Mouse (Mus musculus) megakaryocyte progenitor cell, adult 5-6 weeks (primary cell): ENCODE measurements at regions not wholly inside any gene's neighbourhood (a gene's known extent, or its start where the extent isn't known, plus 50 kb on each side); places are given as distances from the start of the nearest gene placed in this dataset.

Experiments used
- ATAC-seq: replicated peaks from 2 replicates; pipeline ENCODE4 v1.8.0; 2016; ENCODE audit warnings: mild to moderate bottlenecking, moderate TSS enrichment, inconsistent platforms; ENCODE audit not compliant: poor library complexity

DNA sequence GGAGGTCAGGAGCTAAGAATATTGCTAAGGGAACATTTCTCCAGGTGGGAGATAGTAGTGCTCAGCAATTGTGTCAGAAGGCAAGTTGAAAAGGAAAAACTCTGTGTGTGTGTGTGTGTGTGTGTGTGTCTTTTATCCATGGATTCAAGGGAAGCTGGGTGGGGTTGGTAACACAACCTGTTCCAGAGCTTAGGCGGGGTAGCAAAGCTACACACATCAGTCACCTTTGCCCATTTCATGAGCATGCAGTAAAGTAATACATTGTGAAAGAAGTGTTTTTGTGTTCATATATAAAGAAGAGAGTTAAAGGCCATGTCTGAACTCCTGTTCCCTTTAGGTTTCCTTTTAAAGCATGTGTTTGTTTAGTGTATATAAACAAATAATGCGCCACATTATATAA, 128.2 kb downstream of the Ddx11 start:
- no peak for ATAC-seq

DNA sequence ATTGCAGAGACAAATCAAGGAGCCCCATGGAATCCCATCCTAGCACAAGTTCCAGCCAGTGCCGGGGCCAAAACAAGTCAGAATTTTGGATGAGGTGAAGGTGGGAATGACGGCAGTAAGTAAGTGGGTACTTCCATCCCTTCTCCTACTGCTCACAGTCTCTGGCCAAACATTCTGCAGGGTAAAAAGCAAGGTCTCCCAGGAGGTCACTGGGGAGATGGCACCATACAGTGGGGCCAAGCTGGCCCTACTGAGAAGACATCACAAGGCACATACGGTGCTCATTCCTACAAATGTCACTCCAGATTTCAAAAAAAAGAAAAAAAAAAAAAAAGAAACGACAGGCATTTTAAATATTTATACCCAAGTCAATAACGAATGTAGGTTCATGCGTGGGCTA, 129.6 kb downstream of the Ddx11 start:
- no peak for ATAC-seq

DNA sequence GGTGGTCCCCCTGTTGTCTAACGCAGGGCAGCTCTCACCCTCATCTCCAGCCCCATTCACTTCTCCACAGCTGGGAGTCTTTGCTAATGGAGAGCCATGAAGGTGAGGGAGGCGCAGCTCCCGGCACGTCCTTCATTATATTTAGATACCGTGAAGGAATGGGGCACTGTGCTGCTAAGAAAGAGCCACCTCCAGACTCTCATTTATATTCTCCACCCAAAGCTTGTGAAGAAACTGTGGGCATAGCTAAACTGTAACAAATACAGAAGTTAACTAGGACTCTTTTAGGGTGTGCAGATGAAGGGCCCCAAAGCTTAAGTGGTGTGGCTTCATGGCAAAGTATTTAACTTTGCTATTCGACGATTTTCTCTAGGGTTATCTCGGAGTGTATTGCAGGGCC, 136.4 kb downstream of the Ddx11 start:
- ATAC-seq = no peak

DNA sequence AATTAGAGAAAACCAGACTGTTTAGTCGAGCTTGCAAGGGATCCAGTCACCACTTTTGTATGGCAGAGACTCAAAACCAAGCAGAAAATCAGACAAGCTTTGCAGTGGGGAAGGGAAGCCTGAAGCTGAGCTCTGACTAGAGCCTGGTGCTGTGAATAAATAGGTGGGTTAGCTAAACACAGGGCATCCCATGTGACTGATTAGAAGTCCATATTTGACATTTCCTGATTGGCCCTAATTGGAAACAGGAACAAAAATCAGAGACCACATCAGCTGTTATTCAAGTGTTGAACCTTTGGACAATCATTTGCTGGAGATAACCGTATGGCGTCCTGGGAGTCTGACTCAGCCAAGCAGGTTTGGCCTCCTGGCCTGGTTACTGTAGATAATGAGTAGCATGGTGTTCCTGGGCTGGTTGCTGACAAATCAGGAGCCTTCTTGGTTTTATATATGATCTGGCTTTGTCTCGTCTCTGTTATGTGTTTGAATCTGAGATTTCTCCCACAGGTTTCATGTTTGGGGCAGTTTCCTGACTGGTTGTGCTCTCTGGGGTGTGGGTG, 139.4 kb downstream of the Ddx11 start:
- ATAC-seq = no peak

DNA sequence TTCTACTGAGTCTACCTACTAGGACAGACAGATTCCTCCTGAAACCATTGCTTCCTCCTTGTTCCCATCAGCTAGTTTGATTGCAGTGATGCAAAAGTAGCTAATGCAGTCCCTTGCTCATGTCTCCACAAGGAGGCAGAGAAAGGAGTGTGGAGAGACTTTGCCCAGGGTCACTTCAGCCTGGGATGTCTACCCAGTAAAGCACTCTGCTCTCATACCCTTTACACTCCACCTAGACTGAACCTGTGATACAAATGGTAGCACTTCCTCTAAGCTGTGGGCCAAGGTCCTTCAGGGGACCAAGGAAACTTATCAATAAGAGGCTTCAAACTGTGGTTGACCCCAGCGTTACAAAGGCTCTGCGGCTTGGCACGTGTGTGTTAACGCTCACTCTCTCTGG, 140.1 kb downstream of the Ddx11 start:
- ATAC-seq = no peak

DNA sequence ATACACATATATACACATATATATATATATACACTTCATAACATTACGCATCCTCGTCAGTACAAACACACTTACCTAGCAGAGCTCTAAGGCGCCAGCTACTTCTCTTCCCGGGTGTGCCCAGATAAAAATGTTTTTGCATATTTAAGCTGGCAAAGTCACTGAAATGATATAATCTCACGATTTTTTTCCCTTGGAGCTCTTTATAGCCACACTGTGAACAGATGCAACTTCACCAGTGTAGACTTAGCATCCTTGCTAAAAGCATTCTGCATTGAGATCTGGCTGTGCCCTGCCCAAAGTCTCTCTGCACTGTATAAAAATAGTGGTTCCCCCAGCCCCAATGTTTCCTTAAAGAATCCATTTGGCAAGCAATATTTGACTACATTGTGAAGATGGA, 143.5 kb downstream of the Ddx11 start:
- ATAC-seq = no peak

DNA sequence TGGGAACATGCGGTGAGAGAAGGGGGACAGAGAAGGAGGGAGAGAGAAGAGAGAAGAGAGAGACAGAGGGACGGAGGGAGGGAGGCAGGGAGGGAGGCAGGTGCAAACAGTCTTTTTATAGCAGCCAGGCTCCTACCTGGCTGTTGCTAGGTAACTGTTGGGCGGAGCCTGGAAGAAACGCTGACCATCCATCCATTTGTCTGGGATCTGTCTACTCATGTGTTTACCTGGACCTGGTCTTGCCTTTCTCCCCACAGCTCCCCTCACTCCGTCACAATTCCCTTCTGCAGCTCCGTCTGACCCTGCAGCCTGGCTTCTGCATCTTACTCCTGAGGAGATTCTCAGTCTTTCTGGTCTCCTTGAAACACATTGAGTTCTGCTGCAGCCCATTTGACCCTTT, 144.5 kb downstream of the Ddx11 start:
- ATAC-seq = no peak

DNA sequence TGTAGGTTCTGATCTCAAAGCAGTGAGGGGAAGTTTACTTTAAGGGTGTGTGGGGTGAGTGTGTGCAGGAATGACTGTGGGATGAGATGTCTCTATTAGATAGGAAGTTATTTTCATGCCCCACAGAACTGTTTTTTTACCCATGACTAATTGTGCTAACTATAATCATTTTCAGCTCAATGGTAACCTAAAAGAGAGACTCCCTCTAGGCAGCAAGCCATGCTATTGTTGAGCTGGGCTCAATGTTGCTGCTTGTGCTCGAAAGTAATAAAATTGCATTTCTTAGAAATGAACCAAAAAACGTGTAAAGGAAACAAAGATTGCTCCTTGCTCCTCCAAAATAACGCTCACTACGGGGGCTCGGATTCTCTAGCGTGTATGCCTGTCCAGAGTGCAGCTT, 146.2 kb downstream of the Ddx11 start:
- no peak for ATAC-seq

DNA sequence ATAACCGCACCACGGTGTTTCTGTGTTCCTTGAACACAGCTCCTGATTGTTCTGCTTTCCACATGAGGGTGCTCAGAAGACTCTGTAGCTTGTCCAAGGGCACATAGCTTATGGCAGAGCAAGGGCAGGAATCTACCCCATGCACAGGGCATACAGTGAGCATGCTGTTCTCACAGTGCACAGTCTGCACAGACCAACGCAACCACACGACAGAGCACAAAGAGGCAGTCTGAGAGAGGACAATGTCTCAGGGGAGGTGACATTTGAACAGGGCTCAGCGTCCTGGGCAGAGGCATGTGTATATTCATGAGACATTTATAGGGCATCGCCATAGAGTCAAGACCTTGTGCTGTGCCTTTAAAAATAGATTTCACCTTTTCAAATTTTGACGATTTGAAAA, 148.6 kb downstream of the Ddx11 start:
- no peak for ATAC-seq

DNA sequence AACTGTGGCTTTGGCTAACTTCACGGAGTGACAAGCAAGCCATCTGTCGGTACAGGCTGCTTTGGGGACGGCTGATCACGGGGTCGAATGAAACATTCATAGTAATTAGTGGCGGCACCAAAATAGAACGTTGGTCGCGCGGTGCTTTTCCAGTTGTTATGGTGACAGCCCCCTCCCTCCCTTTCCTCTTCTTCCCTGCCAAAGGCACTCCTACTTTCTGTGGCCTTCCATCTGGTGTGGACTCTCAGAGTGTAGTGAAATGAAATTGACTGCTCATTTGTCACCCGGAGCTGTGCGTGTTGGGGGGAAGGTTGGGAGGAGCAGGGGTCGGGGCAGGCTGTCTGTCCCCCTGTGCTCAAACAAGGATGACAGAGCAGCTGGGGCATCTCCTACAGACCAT, 153.5 kb downstream of the Ddx11 start:
- ATAC-seq = no peak

DNA sequence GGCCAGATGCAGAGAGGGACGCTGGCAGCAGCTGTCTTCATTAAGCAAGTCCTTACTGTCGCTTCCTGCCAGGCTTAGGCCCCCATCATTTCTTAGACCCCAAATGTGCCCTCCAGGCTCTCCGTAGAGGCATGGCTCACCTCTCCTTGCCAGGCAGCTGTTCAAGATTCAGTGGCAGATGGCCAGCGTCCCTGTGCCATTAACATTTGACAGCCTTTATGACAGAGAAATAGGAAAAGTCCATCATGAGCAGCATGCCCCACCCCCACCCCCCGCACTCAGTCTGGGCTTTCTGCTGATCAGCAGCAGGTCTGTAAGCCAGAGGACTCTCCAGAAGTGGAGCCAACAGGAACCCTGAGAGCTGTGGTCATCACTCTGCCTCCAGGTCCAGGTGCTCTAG, 154.7 kb downstream of the Ddx11 start:
- no peak for ATAC-seq

DNA sequence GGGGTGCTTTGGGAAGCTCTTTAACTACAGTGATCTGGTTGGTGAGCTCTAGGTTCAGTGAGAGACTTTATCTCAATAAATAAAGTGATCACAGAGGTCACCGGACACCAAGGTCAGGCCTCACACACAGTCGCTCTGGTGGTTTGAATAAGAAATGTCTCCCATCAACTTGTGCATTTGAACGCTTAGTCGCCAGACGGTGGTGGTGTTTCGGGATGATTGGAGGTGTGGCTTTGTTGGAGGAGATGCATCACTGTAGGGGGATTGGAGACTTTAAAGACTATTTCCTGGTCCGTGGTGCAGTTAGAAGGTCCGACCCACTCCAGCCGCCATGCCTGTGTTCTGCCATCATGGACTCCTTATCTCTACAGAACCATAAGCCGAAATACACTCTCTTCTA, 162.0 kb downstream of the Ddx11 start:
- no peak for ATAC-seq
